Mouse (Mus musculus): Measurements from ENCODE around the gene Rras2. TPM values are rescaled to one million over a fixed set of nuclear protein-coding genes. Genes with fewer than 3 reads are reported as not detected.

Rras2 gene
- polyA plus RNA-seq, 1 experiment from 2014 or later = 23.8 TPM

DNA sequence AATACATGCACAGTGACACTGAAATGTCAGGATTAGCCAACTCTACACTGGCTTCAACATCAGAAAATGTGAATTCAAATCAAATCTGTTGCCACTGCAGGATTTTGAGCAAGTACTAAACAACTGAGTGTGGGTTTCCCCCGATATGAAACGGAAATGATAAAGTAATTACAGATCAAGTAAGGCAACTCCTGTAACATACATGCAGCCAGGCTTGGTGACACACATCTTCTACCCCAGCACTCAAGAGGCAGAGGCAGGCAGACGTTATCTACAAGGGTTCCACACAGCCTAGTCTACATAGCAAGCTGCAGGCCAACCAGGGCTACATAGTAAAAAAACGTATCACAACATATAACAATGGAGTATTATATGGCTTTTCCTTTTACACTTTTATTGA lies 14.4 kb downstream of the Rras2 start:
- 90% methylated on average over 4 of the region's 4 CpGs for WGBS
- Histone ChIP-seq H3K27me3 (replicated peaks; ENCODE audit: control insufficient read depth, insufficient read depth, low read length) (no peaks in the 10 kb centered on the region), H3K9ac (replicated peaks; ENCODE audit: low read depth, low read length) (no peak overlapping the region), H3K4me1 (replicated peaks; ENCODE audit: control insufficient read depth, insufficient read depth, low read length) (no peaks in the 10 kb centered on the region), H3K27ac (ENCODE audit: low read length) (no peak overlapping the region), H3K4me2 (ENCODE audit: low read length) (no peak overlapping the region), H3K9me3 (ENCODE audit: control insufficient read depth, low read length) (no peaks in the 10 kb centered on the region), H3K36me3 (ENCODE audit: control insufficient read depth, insufficient read depth) (no peaks in the 10 kb centered on the region), H3K4me3 (replicated peaks; ENCODE audit: low read length) (no peak overlapping the region)
- no peak for ATAC-seq

DNA sequence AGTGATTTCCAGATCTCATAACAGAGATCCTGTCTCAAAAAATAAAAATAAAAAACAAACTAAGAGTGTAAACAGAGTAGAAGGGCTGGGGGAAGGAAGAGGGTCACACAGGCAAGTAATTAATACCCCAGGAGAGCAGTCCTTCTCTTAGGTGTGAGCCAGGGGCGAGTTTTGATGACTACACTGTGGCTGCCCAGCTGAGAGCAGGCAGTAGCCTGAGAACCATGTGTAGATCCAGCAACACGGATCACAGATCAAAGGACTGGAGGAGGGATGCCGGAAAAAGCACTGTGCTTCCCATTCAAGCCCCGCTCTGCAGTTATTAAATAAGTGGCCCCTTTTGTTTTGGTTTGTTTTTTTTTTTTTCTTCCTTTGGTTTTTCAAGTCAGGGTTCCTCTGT lies 15.0 kb downstream of the Rras2 start:
- no peak overlapping the region for H3K9ac ChIP-seq (replicated peaks; ENCODE audit: low read depth, low read length)
- no peak overlapping the region for H3K4me3 ChIP-seq (replicated peaks; ENCODE audit: low read length)
- H3K27ac ChIP-seq (ENCODE audit: low read length) = no peak overlapping the region
- H3K4me2 ChIP-seq (ENCODE audit: low read length) = no peak overlapping the region
- H3K9me3 ChIP-seq (ENCODE audit: control insufficient read depth, low read length) = no peaks in the 10 kb centered on the region
- 45% methylated on average over 4 of the region's 4 CpGs for WGBS
- no peaks in the 10 kb centered on the region for H3K4me1 ChIP-seq (replicated peaks; ENCODE audit: control insufficient read depth, insufficient read depth, low read length)
- H3K27me3 ChIP-seq (replicated peaks; ENCODE audit: control insufficient read depth, insufficient read depth, low read length) = no peaks in the 10 kb centered on the region
- ATAC-seq = no peak
- H3K36me3 ChIP-seq (ENCODE audit: control insufficient read depth, insufficient read depth) = no peaks in the 10 kb centered on the region

DNA sequence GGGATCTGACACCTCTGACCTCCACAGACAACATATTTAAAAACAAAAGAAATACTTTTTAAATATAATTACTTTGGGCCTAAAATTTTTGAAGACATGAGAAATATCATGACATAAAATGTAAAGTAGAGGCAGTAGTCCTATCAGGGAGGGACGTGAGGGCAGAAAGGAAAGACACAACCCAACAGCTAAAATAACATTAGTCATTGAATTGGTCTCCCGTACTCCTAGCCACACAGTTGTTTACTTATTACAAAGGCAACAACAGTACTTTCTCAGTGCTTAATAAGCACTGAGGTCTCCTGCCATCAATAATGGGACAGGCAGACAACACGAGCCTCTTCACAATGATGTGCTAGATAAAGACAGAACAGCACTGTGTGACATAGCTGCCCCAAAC lies 16.2 kb downstream of the Rras2 start:
- no peaks in the 10 kb centered on the region for H3K27me3 ChIP-seq (replicated peaks; ENCODE audit: control insufficient read depth, insufficient read depth, low read length)
- no peaks in the 10 kb centered on the region for H3K36me3 ChIP-seq (ENCODE audit: control insufficient read depth, insufficient read depth)
- no peaks in the 10 kb centered on the region for H3K9me3 ChIP-seq (ENCODE audit: control insufficient read depth, low read length)
- no peaks in the 10 kb centered on the region for H3K4me1 ChIP-seq (replicated peaks; ENCODE audit: control insufficient read depth, insufficient read depth, low read length)
- ATAC-seq = no peak
- H3K4me3 ChIP-seq (replicated peaks; ENCODE audit: low read length) = no peak overlapping the region
- no peak overlapping the region for H3K27ac ChIP-seq (ENCODE audit: low read length)
- 53% methylated on average over 3 of the region's 3 CpGs for WGBS
- no peak overlapping the region for H3K4me2 ChIP-seq (ENCODE audit: low read length)
- no peak overlapping the region for H3K9ac ChIP-seq (replicated peaks; ENCODE audit: low read depth, low read length)

DNA sequence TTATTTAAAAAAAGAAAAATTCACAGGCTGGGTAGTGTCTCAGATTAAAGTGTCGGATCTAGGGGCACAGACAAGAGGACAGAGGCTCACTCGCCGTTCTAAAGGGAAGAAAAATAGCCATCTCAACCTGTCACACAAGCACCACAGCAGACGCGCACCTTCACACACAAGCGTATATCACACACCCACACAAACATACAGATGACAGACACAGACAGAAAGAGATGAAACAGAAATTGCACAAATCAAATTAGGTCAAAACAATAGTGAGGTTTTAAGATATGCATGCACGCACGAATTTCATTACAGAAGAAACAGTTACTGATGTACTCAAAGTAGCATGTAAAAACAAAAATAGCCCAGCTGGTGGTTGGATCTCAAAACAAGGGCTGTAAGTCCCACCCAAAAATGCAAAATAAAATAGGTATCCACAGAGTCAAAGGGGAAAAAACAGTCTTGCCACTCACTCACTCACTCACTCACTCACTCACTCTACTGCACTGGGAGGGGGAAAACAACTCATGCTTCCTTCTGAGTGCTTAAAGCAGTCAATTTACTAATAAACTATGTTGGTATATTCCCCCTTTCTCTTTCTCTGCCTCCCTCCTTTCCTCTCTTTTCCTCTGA lies 23.9 kb downstream of the Rras2 start:
- H3K9ac ChIP-seq (replicated peaks; ENCODE audit: low read depth, low read length) = no peak overlapping the region
- 67% methylated on average over 8 of the region's 8 CpGs for WGBS
- H3K4me1 ChIP-seq (replicated peaks; ENCODE audit: control insufficient read depth, insufficient read depth, low read length) = no peaks in the 10 kb centered on the region
- H3K27ac ChIP-seq (ENCODE audit: low read length) = no peak overlapping the region
- no peaks in the 10 kb centered on the region for H3K36me3 ChIP-seq (ENCODE audit: control insufficient read depth, insufficient read depth)
- no peaks in the 10 kb centered on the region for H3K27me3 ChIP-seq (replicated peaks; ENCODE audit: control insufficient read depth, insufficient read depth, low read length)
- H3K4me3 ChIP-seq (replicated peaks; ENCODE audit: low read length) = no peak overlapping the region
- no peak for ATAC-seq
- H3K9me3 ChIP-seq (ENCODE audit: control insufficient read depth, low read length) = no peaks in the 10 kb centered on the region
- no peak overlapping the region for H3K4me2 ChIP-seq (ENCODE audit: low read length)

DNA sequence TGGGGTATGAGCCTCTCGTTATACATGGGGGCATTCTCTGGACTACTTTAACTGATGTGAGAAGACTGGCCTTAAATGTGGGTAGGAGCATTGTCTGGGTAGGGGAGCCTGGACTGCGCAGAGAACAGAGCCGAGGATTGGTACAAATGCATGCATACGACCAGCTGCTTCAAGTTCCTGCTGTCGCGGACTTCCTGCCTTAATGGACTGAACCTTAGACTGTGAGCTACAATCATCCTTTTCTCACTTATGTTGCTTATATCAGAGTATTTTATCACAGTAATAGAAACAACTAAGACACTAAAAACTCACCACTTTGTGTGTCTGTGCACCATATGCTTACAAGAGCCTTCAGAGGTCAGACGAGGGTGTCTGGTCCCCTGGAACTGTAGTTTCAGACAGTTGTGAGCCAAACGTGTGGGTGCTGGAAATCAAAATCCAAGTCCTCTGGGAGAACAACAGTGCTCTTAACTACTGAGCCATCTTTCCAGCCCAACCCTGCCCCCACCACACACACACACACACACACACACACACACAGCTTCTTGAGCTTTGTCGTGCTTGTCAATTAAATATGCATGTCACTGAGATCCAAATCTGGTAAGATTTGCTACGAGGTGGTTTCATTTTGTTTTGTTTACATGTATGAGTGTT lies 26.6 kb downstream of the Rras2 start:
- H3K4me3 ChIP-seq (replicated peaks; ENCODE audit: low read length) = no peak overlapping the region
- no peak for ATAC-seq
- no peaks in the 10 kb centered on the region; the same call in 1 of the 2 replicates for H3K4me1 ChIP-seq (replicated peaks; ENCODE audit: control insufficient read depth, insufficient read depth, low read length)
- H3K4me2 ChIP-seq (ENCODE audit: low read length) = no peak overlapping the region
- H3K27ac ChIP-seq (ENCODE audit: low read length) = no peak overlapping the region
- no peaks in the 10 kb centered on the region for H3K9me3 ChIP-seq (ENCODE audit: control insufficient read depth, low read length)
- no peaks in the 10 kb centered on the region for H3K36me3 ChIP-seq (ENCODE audit: control insufficient read depth, insufficient read depth)
- 66% methylated on average over 10 of the region's 10 CpGs for WGBS
- no peak overlapping the region for H3K9ac ChIP-seq (replicated peaks; ENCODE audit: low read depth, low read length)
- no peaks in the 10 kb centered on the region for H3K27me3 ChIP-seq (replicated peaks; ENCODE audit: control insufficient read depth, insufficient read depth, low read length)

DNA sequence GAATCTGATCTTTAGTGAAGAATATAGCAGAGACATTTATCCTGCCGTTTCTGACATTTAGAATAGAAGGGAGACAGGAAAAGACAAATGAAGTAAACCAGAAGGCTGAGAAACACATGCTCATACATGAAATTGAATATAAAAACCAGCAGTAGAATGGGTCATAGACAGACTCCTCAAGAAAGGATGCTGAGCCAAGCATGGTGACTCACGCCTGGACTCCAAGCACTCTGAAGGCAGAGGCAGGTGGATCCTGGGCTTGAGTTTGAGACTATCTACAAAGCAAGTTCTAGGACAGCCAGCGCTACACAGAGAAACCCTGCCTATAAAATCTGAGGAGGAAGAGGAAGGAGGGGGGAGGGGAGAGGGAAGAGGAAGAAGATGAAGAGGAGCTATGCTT lies 27.4 kb downstream of the Rras2 start:
- no peaks in the 10 kb centered on the region for H3K9me3 ChIP-seq (ENCODE audit: control insufficient read depth, low read length)
- 91% methylated on average over 3 of the region's 3 CpGs for WGBS
- H3K36me3 ChIP-seq (ENCODE audit: control insufficient read depth, insufficient read depth) = no peaks in the 10 kb centered on the region
- H3K27me3 ChIP-seq (replicated peaks; ENCODE audit: control insufficient read depth, insufficient read depth, low read length) = no peaks in the 10 kb centered on the region
- H3K9ac ChIP-seq (replicated peaks; ENCODE audit: low read depth, low read length) = no peak overlapping the region
- H3K27ac ChIP-seq (ENCODE audit: low read length) = no peak overlapping the region
- no peaks in the 10 kb centered on the region; the same call in 1 of the 2 replicates for H3K4me1 ChIP-seq (replicated peaks; ENCODE audit: control insufficient read depth, insufficient read depth, low read length)
- ATAC-seq = no peak
- no peak overlapping the region for H3K4me3 ChIP-seq (replicated peaks; ENCODE audit: low read length)
- H3K4me2 ChIP-seq (ENCODE audit: low read length) = no peak overlapping the region

DNA sequence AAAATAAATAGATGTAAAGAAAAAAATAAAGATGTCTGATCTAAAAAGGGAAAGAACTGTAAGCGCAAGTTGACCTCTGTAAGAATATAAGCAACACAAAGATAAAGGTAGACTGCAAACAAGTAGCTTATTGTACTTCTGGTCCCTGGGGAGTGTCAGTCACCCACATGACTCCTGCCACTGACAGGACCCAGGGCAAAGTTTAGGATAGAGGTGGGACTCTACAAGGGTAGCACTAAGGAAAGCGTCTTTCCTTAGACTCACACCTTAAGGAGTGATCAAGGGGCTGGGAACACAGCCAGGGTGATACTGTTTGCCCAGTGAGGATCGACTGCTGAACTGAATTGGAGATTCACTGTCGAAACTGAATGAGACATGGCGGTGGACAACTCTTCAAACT lies 28.7 kb downstream of the Rras2 start:
- no peaks in the 10 kb centered on the region for H3K27me3 ChIP-seq (replicated peaks; ENCODE audit: control insufficient read depth, insufficient read depth, low read length)
- no peaks in the 10 kb centered on the region; the same call in 1 of the 2 replicates for H3K4me1 ChIP-seq (replicated peaks; ENCODE audit: control insufficient read depth, insufficient read depth, low read length)
- no peak for ATAC-seq
- H3K9ac ChIP-seq (replicated peaks; ENCODE audit: low read depth, low read length) = no peak overlapping the region
- 67% methylated on average over 5 of the region's 5 CpGs for WGBS
- H3K36me3 ChIP-seq (ENCODE audit: control insufficient read depth, insufficient read depth) = no peaks in the 10 kb centered on the region
- no peak overlapping the region for H3K4me3 ChIP-seq (replicated peaks; ENCODE audit: low read length)
- H3K27ac ChIP-seq (ENCODE audit: low read length) = no peak overlapping the region
- H3K9me3 ChIP-seq (ENCODE audit: control insufficient read depth, low read length) = no peaks in the 10 kb centered on the region
- no peak overlapping the region for H3K4me2 ChIP-seq (ENCODE audit: low read length)

DNA sequence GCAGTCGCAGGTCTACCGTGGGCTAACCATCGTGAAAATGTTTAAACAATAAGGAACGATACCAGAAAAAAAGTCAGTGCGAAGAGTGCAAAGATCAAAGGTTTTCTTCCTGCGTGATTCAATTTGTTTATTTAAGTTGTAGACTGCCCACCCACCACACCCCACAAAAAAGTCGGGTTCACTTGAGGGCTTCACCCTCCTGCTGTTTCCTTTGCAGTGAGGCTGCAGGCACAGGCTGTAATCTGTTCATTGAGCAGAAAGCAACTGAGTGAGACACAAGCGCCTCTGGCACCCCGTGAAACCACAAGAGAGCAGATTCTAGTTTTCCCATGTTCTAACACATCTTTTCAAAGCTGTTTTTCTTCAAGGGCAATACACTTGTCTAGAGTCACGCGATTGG lies 29.6 kb downstream of the Rras2 start:
- Histone ChIP-seq H3K4me3 (replicated peaks; ENCODE audit: low read length) (no peak overlapping the region), H3K9ac (replicated peaks; ENCODE audit: low read depth, low read length) (no peak overlapping the region), H3K4me1 (replicated peaks; ENCODE audit: control insufficient read depth, insufficient read depth, low read length) (no peaks in the 10 kb centered on the region; the same call in 1 of the 2 replicates), H3K27me3 (replicated peaks; ENCODE audit: control insufficient read depth, insufficient read depth, low read length) (no peaks in the 10 kb centered on the region), H3K9me3 (ENCODE audit: control insufficient read depth, low read length) (no peaks in the 10 kb centered on the region), H3K36me3 (ENCODE audit: control insufficient read depth, insufficient read depth) (no peaks in the 10 kb centered on the region), H3K4me2 (ENCODE audit: low read length) (no peak overlapping the region), H3K27ac (ENCODE audit: low read length) (no peak overlapping the region)
- ATAC-seq = no peak
- WGBS = 6% methylated on average over 11 of the region's 11 CpGs

DNA sequence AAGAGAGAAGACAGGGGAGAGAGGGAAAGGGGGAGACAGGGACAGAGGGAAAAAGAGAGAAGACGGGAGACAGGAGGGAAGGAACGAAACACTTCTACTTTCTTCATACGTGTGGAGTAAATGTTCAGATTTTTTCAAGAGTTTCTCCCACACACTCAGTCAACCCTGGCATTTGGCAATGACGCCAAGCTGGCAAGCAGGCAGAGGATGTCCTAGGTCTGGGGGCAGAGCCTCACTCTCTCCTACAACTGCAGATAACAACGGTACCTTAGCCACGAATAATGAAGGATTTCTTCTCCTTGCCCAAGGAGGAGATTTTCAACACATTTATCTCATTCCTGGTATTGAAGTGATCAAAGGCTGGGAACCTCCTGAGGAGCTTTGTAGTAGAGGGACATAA lies 30.2 kb downstream of the Rras2 start:
- Histone ChIP-seq H3K4me1 (replicated peaks; ENCODE audit: control insufficient read depth, insufficient read depth, low read length) (no peaks in the 10 kb centered on the region; the same call in 1 of the 2 replicates), H3K9ac (replicated peaks; ENCODE audit: low read depth, low read length) (no peak overlapping the region), H3K27ac (ENCODE audit: low read length) (no peak overlapping the region), H3K27me3 (replicated peaks; ENCODE audit: control insufficient read depth, insufficient read depth, low read length) (no peaks in the 10 kb centered on the region), H3K36me3 (ENCODE audit: control insufficient read depth, insufficient read depth) (no peaks in the 10 kb centered on the region), H3K4me3 (replicated peaks; ENCODE audit: low read length) (no peak overlapping the region), H3K9me3 (ENCODE audit: control insufficient read depth, low read length) (no peaks in the 10 kb centered on the region), H3K4me2 (ENCODE audit: low read length) (no peak overlapping the region)
- ATAC-seq = no peak
- 33% methylated on average over 6 of the region's 6 CpGs for WGBS
